Mouse (Mus musculus): ENCODE measurements around the gene Vmn1r4.

Gene Vmn1r4

DNA sequence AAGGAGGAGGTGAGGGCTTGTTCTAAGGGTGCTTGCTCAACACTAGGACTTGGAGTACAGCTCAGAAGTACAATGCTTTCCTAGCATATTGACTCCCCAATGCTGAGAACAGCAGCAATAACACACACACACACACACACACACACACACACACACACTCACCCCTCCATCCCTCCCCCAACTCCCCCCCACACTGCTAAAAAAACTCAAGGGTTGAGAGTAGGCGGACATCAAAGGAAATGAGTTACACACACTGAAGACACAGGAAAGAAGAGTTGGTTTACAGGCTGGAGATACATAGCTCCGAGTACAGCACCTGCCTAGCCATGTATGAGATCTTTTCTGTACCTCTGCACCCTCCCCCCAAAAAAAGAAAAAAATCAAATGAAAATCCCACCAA lies 7.5 kb upstream of the Vmn1r4 start:
- in situ Hi-C loops (cut with MboI, MseI), result no loop called here

DNA sequence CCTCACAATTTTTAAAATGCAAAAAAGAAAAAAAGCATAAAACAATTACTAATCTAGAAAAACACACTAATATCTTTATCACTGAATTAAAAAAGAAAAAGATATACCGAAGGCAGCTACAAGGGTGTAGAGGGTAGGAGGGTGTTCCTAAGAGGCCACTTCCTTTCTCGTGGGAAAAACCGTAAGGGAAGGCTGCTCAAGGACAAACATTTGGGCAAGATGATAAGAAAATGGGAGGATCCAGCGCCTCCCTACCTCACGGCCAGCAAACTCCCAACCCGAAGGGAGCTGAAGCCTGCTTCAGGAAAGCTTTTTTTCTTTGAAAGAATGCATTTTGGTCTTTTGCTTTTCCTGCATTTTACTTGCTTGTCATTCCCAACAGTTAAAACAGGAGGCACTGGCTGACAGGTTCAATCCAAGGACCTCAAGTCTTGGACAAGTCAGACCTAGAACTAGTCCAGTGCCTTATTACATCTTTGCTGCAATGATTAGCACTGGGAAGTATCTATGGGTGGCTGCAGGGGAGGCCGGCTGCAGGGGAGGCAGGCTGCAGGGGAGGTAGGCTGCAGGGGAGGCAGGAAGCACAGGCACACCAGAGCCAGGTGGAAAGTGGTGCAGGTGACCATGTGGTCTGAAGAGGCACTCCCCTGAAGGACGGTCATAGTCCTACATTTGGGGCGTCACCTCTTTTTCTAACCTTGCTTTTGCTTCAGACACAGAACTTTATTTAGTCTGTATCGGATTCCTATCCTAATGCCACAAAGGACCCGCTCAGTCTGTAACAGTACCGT lies 6.0 kb upstream of the Vmn1r4 start:
- in situ Hi-C loops (cut with MboI, MseI), result no loop called here

DNA sequence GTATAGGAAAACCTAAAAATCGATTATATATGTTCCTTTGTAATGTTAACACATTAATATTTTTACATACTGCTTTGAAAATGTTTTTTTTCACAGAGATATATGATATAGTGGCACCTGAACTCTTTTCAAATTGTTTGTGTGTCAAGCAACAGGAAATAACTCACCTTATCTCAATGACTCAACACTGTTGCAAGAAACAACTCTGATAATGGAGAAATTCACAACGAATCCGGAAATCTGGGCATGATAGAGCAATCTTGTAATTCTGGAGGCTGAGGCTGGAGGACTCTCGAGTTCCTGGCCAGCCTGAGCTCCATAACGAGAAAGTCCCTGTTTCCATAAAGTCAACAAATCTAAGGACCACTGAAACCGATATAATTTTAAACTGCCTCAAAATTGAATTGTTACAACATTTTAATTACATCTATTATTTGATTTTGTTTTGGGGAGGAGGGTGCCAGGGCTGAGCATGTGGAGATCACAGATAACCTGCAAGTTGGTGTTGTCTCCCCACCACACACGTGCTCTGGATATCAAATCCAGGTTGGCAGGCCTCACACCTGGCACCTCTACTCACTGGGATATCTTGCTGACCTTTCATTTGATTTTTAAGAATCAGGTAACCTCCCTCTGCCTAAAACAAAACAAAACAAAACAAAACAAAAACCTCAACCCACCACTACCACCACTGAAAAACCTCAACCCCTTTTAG lies 4.3 kb upstream of the Vmn1r4 start:
- in situ Hi-C loops (cut with MboI, MseI), result loop anchor here (5.0 to 10.0 kb wide), 2 partner anchors 207 to 615 kb away; partner anchors contain the start of genes Avl9 and Ppm1k

DNA sequence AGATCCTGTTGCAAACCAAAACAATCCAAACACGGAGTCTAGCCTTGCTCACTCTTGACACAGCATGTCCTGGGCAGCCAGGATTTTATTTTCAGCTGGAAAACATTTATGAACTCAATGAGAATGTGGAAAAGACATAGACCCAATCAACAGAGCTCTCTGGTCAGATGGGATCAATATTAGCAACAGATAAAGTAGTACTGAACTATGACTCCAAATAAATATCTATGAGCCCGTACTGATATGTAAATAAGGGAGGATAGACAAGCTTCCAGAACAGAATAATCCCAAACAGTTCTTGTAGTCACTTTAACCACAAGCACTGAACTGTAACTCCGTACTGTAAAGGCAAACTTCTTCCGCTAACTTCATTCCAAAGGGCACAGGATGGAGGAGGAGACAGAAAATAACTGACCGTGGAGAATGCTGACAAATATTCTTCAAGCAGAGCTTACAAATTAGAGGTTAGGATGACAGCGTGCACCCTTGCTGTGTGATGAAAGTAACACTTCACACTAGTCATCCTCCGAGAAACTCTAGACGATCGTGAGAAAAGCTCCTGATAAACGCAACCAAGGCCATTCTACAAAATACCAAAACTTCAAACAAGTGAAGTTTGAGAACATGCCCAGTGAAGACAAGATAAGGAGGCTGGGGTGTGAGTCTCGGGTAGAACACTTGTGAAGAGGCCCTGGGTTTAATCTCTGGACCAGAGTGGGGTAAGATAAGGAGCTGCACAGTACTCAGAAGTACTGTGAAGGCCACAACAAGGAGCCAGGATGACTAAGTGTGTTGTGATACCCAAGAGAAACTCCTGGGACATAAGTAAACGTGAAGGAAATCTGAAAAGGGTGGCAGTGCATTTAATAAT lies 3.4 kb upstream of the Vmn1r4 start:
- in situ Hi-C loops (cut with MboI, MseI), result loop anchor here (5.0 to 10.0 kb wide), 2 partner anchors 208 to 614 kb away; partner anchors contain the start of genes Avl9 and Ppm1k

DNA sequence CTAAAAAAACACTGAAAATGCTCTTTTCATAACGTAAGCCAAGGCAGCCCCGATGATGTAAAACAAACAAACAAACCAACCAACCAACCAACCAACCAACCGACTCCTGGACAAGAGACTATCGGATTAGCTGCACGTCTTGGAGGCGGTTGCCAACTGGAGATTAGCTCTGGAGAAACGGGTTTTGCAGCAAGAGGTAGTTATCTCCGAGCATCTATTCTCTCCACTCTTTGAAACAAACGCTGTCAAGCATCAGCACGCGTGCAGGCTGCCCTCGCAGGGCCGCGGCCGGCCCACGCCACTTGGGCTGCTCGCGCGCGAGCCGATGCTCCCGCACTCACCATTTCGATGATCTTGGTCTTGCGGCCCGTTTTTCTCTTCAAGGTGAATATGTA lies 487 bp upstream of the Vmn1r4 start:
- in situ Hi-C loops (cut with MboI, MseI), result loop anchor here (5.0 to 10.0 kb wide), 2 partner anchors 211 to 611 kb away; partner anchors contain the start of genes Avl9 and Ppm1k

DNA sequence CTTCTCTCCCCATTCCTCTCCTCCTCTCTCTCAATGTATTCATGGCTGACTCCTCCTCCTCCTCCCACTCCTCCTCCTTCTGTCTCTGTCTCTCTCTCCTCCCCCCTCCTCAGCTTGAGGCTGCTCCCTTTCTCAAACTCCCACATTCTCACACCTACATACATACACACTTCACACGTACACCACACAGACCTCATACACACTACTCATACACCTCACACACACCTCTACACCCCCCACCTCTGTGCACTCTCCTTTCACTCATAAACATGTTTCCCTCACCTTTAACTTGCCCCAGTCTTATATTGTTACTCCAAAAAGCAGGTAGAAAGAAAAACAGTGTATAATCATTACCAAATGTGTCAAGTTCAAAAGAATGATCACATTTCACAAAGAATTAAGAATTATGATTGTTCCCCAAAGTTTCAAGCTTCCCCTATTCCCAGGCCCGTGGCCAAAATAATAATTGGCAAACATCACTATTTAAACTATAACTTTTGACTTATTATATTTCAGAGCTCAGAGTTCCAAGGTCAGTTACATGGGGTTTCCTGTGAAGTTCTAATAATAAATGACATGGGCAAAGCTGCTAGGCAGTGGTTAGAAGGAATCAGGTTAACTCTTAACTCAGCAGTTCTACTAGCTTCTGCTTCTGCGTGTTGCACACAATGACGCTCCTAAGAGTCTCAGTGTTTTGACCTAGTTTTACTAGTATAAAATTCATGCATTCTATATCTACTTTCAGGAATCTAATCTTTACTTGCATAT lies 8.0 kb downstream of the Vmn1r4 start:
- in situ Hi-C loops (cut with MboI, MseI), result no loop called here

DNA sequence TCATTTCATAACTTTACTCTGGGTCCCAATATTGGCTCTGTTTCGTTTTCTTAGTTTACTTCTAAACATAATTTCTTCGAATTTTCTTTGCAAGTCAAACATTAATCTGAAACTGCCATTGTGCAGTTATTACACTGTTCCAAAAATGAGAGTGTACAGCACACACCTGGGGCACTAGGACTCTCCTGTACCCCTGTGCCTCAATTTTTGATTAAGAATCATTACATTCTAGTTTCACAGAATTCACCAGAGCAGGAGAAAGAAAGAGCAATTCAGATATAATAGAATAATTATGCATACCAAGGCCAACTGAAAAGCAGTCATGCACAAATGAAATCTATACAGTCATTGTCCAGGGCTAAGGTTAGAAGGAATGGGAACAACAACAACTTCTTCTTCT lies 8.6 kb downstream of the Vmn1r4 start:
- in situ Hi-C loops (cut with MboI, MseI), result no loop called here

DNA sequence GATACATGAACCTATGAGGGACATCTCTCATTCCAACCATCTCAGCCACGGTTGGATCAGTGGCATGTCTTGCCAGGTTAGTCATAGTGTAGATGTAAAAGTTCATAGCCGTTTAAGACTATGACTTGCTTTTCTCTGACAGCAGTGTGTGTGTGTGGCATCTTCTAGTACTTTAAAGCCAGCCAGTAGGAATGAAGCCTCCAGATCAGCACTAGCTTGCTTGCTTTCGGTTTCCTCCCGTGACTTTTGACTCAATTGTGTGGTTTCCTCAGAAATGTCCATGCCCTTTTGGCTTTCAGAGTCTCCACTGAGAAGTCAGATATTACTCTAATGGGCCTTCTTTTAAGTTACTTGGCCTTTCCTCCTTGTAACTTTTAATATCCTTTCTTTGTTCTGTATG lies 10.6 kb downstream of the Vmn1r4 start:
- in situ Hi-C loops (cut with MboI, MseI), result no loop called here

DNA sequence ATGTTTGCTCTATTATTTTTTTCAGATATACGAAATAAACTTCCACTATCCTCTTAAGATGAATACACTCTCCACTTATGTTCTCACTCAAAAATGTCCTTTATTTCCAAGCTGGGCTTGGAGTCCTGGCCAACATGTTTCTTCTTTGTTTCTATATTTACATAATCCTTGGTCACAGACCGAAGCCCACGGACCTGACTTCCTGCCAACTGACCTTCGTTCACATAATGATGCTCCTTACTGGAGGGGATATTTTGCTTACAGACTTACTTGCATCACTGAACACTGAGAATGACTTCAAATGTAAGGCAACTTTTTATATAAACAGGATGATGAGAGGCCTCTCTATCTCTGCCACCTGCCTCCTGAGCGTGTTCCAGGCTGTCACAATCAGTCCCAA lies 32.6 kb downstream of the Vmn1r4 start:
- in situ Hi-C loops (cut with MboI, MseI), result no loop called here

DNA sequence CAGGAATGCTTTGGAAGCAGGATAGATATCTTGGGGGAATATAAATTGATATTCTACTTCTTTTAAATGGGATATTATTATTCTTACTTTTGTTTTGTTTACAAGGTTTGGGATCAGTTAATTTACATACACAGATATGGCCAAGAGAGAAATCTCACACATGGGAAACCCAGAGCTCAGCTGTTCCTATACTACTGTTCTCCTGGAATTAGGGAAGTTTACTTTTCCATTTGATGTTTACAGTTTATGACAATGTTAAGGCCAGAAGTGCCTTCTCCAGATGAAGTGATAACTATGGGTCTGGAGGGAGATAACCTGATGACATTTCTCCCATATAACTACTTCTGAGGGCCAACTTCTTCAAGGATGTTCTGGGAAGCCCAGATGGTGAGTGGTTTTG lies 46.2 kb downstream of the Vmn1r4 start, which contains the start of gene Vmn1r5:
Vmn1r5 (plus strand) TSS at position 301 of the 400 bp plus-strand sequence.
- in situ Hi-C loops (cut with MboI, MseI), result loop anchor here (10.0 kb wide), 1 partner anchor 865 kb away; no protein-coding TSS in a partner anchor

DNA sequence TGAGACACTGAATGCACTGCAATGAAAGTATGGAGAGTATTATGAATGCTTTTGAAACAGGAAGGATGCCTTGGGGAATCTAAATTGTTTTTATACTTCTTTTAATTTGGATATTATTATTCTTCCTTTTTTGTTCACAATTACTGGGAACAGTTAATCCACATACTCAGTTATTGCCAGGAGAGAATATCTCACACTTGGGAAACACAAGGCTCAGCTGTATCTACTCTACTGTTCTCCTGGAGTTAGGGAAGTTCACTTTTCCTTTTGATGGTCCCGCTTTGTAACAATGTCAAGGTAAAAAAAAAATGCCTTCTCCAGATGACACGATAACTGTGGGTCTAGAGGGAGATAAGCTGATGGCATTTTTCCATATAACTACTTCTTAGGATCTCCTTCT lies 73.1 kb downstream of the Vmn1r4 start, which contains the start of gene Vmn1r6:
Vmn1r6 (plus strand) TSS at position 301 of the 400 bp plus-strand sequence.
- in situ Hi-C loops (cut with MboI, MseI), result no loop called here

Measured in T-helper 2 cell (primary cell).